Comparison of ENCODE assay signal across 21 mouse cellular contexts in the genomic region with DNA sequence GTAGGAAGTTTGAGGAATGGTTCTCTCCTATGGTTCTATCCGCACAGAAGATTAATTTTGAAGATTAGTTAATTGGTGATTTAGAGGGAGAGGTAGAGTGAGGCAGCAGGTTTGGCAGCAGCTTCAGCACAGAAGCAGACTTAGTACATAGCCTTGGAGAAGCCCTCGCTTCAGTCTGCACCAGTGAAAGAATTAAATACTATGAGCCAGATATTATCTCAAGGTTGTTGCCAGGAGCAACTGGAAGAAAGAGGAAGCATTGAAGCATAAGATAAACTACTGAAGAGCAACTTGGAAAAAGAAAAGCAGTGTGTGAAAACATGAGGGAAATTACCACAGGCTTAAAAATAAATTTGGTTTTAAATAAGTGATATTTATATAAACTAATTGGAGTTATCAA.
DNase-seq lines count a peak whose midpoint lies in the region; ATAC-seq and TF ChIP-seq lines count a peak whose summit lies in the region.
"Had no signal": no experiment of that assay in that cellular context is flagged by ENCODE, and none has a peak within 500 bp of the region (broad histone marks: within the 10 kb centered on the region; RNA-seq: fewer than 3 reads in every experiment).

No protein-coding gene starts in this region.

- no peaks in the 10 kb centered on the region for H3K36me3 ChIP-seq in kidney, postnatal 0 days (ENCODE audit: insufficient read depth, low read length)
- H3K36me3 ChIP-seq in kidney, embryonic 15.5 days: no peaks in the 10 kb centered on the region
- H3K36me3 ChIP-seq: embryonic facial prominence, embryonic 12.5 days; heart, embryonic 15.5 days; neural tube, embryonic 15.5 days had no signal

- no peaks in the 10 kb centered on the region for H3K4me1 ChIP-seq in kidney, postnatal 0 days (replicated peaks; ENCODE audit: insufficient read depth, low read length)
- no peaks in the 10 kb centered on the region for H3K4me1 ChIP-seq in kidney, embryonic 15.5 days
- H3K4me1 ChIP-seq: embryonic facial prominence, embryonic 12.5 days; heart, embryonic 15.5 days; neural tube, embryonic 15.5 days had no signal

- no peaks in the 10 kb centered on the region for H3K9me3 ChIP-seq in kidney, postnatal 0 days (replicated peaks; ENCODE audit: low read length)
- H3K9me3 ChIP-seq in kidney, embryonic 15.5 days (replicated peaks): no peaks in the 10 kb centered on the region
- H3K9me3 ChIP-seq: embryonic facial prominence, embryonic 12.5 days; heart, embryonic 15.5 days had no signal

- no peaks in the 10 kb centered on the region for H3K27me3 ChIP-seq in kidney, postnatal 0 days (ENCODE audit: insufficient read depth, low read length)
- H3K27me3 ChIP-seq in kidney, embryonic 15.5 days: no peaks in the 10 kb centered on the region
- H3K27me3 ChIP-seq: embryonic facial prominence, embryonic 12.5 days; heart, embryonic 15.5 days; neural tube, embryonic 15.5 days had no signal

- no peak overlapping the region for H3K4me2 ChIP-seq in kidney, postnatal 0 days (ENCODE audit: low read length)
- no peak overlapping the region for H3K4me2 ChIP-seq in kidney, embryonic 15.5 days
- H3K4me2 ChIP-seq: embryonic facial prominence, embryonic 12.5 days; heart, embryonic 15.5 days; neural tube, embryonic 15.5 days had no signal

- H3K4me3 ChIP-seq in kidney, postnatal 0 days (replicated peaks; ENCODE audit: low read depth, low read length): no peak overlapping the region
- H3K4me3 ChIP-seq in kidney, embryonic 15.5 days (replicated peaks): no peak overlapping the region
- H3K4me3 ChIP-seq: embryonic facial prominence, embryonic 12.5 days; heart, embryonic 15.5 days; neural tube, embryonic 15.5 days had no signal

- H3K27ac ChIP-seq in kidney, postnatal 0 days: no peak overlapping the region
- H3K27ac ChIP-seq in kidney, embryonic 15.5 days: no peak overlapping the region
- H3K27ac ChIP-seq: embryonic facial prominence, embryonic 12.5 days; heart, embryonic 15.5 days; neural tube, embryonic 15.5 days had no signal

- H3K9ac ChIP-seq in kidney, postnatal 0 days (ENCODE audit: low read depth, low read length): no peak overlapping the region
- H3K9ac ChIP-seq in kidney, embryonic 15.5 days: no peak overlapping the region
- H3K9ac ChIP-seq: embryonic facial prominence, embryonic 12.5 days; heart, embryonic 15.5 days; neural tube, embryonic 15.5 days had no signal

- no peak for TF ChIP-seq CTCF in kidney, postnatal 0 days (IDR thresholded peaks at IDR 0.05; ENCODE audit: low read depth)

- no peak for ATAC-seq in kidney, postnatal 0 days (replicated peaks; ENCODE audit: low FRiP score, low read depth)
- ATAC-seq in kidney, embryonic 15.5 days (replicated peaks; ENCODE audit: low FRiP score): no peak
- ATAC-seq in hematopoietic stem cell, adult 5-6 weeks (replicated peaks in 1 of 2; ENCODE audit: insufficient read depth in 1 of 2, low FRiP score in 2 of 2, low TSS enrichment in 1 of 2, low read depth in 1 of 2, poor library complexity in 2 of 2, severe bottlenecking in 2 of 2): peak; percentile 77 to 86
- ATAC-seq: CD4-positive, CD25-positive, alpha-beta regulatory T cell, adult 4 months; intestine, postnatal 0 days had no signal

- 62% methylated on average over 2 of the region's 2 CpGs for WGBS in kidney, postnatal 0 days
- 72% methylated on average over 2 of the region's 2 CpGs for WGBS in kidney, embryonic 15.5 days

- peak; percentile 9 for DNase-seq in adrenal gland, postnatal 14 days
- DNase-seq in adrenal gland, adult 2 months: no peak
- DNase-seq in kidney, postnatal 0 days (ENCODE audit: low spot score): peak; percentile 1
- DNase-seq in MN1 (ENCODE audit: low spot score): peak; percentile 9
- DNase-seq in layer of hippocampus, postnatal 14 days (ENCODE audit: low spot score in 2 of 2): no peak
- no peak for DNase-seq in embryo, embryonic 9.5 days (ENCODE audit: extremely low spot score)
- DNase-seq: adrenal gland, postnatal 25 days; cerebellum, adult 11 months; cerebellum, adult 9-11 months; heart, postnatal 36 days; lung, postnatal 4 days; right cerebral cortex, postnatal 4 days; thymus, adult 18-20 months; thymus, postnatal 36 days had no signal

Comparison
In these comparisons a context has a peak if more than half of its experiments do, and no peak if none do; other contexts are left out.
1. DNase-seq: peak in adrenal gland, postnatal 14 days (single experiment), kidney, postnatal 0 days (single experiment) and MN1 (single experiment); none in adrenal gland, adult 2 months (single experiment), layer of hippocampus, postnatal 14 days (0 of 2) and embryo, embryonic 9.5 days (single experiment).
2. ATAC-seq: peak in hematopoietic stem cell, adult 5-6 weeks (2 of 2); none in kidney, postnatal 0 days (single experiment) and kidney, embryonic 15.5 days (single experiment).